Mouse (Mus musculus) large intestine, adult 2 months (tissue): ENCODE measurements around the gene Cep85l. TPM values are rescaled to one million over a fixed set of nuclear protein-coding genes. Genes with fewer than 3 reads are reported as not detected.

Experiments used
- DNase-seq: peaks from one replicate; pipeline ENCODE4 v3.0.0-alpha.2; 2012; ENCODE audit warnings: low read depth, low spot score
- WGBS: fragments of 180-500 bp; shearing (Covaris S2); methylation state at CpG from one replicate; pipeline ENCODE4 v1.1.7; 2018; 5-methylcytosine and 5-hydroxymethylcytosine counted together
- polyA plus RNA-seq: library from polyadenylated mRNA; depleted of rRNA; stranded (reverse); fragments of >200 nt; gene quantifications from 2 replicates; pipeline ENCODE4 v1.2.3, GENCODE M21; 2012; rRNA removed

Gene Cep85l
- polyA plus RNA-seq = 0.40 and 0.93 TPM in 2 replicates

- DNase-seq = peak; percentile 10
- WGBS = 1% methylated on average over 31 of the region's 31 CpGs
Observed at GRCm38 (mm10) chr10:53379709-53380106, at the start of gene Cep85l. Gene Cep85l, minus strand, starts transcription at chr10:53379947.

DNA sequence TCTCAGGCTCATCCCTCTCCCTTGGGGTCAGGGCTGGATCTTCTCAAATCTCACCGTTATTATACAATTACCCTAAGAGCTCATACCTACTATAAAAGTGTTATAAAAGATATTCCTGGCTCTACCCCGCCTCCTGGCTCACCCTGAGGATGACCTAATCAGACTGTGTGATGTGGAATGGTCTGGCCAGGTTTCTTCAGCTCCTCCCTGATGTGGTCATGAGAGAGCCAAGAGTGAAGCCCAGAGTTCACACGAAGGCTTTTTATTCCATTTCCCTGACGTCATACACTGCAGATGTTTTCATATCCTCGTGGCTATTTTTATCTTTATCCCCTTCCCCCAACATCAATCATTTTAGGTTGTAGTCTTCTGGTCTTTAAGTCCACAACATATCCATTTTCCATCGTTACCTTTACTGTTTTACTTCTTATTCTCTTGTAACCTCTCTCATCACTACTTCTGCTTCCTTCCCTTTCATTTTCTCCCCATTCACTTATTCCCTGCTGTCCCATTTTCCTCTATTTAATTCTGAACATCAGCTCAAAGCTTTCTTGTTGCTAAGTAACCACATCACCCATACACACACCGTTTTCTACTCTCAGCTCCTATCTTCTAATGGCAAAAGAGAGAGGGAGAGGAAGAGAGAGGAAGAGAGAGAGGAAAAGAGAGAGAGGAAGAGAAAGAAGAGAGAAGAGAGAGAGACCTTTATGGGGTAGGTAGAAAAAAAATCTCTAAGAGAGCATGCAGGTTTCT, 49.1 kb upstream of the Cep85l start:
- no peak for DNase-seq
- WGBS = 37% methylated on average over 7 of the region's 7 CpGs

GRCm38 (mm10) chr10:53426524-53426923, 46.8 kb upstream of the Cep85l start:
- 74% methylated on average over 2 of the region's 2 CpGs for WGBS
- DNase-seq = no peak

GRCm38 (mm10) chr10:53423091-53423490, 43.3 kb upstream of the Cep85l start:
- 97% methylated on average over 1 of the region's 1 CpGs for WGBS
- DNase-seq = no peak

GRCm38 (mm10) chr10:53422206-53422605, 42.5 kb upstream of the Cep85l start:
- WGBS = 45% methylated on average over 1 of the region's 1 CpGs
- DNase-seq = no peak

DNA sequence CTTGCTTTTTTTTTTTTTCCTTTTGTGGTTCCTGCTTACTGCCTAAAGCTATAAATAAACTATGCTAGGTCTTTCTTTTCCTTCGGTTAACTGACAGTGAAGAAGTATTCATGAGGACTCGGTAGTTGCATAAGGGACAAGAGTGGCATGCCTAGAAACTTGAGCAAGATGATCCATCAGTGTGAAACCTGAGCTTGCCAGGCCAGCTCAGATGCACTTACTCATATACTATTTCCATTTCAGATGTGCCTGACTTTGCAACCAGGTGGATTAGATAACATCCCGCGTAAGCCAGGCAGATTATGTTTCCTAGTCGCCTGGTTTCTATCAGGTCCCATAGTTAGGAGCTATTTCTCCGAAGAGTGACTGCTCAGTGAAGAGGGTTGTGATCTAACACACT, 41.9 kb upstream of the Cep85l start:
- DNase-seq = no peak
- WGBS = 74% methylated on average over 6 of the region's 6 CpGs

DNA sequence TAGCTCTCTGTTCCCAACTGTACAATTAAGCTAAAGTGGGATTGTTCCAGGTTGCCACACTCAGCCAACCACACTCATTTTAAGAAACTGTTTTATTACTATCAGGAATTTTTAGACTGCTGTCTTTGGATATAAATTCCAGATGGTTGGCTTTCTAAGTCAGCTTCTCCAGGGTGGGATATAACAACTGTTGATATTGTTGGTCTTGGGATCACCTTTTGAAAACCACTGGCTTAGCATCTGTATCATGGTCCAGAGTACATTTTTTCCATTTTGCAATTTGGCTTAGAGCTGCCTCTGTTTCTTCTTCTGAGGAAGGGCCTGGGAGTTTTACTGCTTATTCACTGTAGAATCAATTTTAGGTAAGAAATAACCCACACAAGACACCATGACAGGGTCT, 40.3 kb upstream of the Cep85l start:
- no peak for DNase-seq

DNA sequence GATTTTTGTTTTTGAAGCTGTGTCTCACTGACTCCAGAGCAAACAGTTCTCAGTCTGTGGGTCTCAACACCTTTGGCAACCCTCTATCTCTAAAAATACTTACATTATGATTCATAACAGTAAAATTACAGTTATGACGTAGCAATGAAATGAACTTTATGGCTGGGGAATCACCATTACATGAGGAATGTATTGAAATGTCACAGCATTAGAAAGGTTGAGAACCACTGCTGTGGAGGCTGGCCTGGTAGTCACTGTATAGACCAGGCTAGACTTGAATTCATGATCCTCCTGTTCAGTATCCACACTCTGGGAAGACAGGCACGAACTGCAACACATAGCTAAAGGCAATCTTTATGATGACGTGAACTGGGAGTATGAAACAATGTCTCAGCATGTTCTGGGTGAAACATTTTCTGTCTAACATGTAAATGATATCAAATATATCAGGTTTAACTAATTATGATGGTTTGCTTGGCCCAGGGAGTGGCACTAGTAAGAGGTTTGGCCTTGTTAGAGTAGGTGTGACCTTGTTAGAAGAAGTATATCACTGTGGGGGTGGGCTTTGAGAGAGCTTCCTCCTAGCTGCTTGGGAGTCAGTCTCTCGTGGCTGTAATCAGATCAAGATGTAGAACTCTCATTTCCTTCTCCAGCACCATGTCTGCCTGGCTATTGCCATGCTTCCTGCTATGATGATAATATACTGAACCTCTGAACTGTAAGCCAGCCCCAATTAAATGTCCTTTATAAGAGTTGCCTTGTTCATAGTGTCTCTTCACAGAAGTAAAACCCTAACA, 39.6 kb upstream of the Cep85l start:
- DNase-seq = no peak
- 53% methylated on average over 4 of the region's 4 CpGs for WGBS

DNA sequence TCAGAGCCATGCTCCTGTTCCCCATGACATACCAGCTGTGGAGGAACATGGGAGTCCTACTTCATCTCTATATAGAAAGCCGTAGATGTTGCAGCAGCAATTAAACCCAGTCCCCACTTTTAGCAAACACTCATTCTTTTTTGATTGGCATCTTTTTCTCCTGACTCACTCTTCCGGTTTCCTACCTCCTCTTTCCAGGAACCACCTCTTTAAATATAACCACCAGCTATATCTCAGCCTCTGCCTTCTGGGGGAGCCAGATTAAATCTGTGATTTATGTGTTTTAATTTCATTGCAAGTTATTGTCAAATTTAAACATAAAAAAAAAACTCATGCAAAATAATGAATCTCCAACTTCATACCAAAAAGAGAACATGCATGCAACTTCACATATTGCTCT, 37.3 kb upstream of the Cep85l start:
- WGBS = 24% methylated on average over 2 of the region's 2 CpGs
- no peak for DNase-seq

DNA sequence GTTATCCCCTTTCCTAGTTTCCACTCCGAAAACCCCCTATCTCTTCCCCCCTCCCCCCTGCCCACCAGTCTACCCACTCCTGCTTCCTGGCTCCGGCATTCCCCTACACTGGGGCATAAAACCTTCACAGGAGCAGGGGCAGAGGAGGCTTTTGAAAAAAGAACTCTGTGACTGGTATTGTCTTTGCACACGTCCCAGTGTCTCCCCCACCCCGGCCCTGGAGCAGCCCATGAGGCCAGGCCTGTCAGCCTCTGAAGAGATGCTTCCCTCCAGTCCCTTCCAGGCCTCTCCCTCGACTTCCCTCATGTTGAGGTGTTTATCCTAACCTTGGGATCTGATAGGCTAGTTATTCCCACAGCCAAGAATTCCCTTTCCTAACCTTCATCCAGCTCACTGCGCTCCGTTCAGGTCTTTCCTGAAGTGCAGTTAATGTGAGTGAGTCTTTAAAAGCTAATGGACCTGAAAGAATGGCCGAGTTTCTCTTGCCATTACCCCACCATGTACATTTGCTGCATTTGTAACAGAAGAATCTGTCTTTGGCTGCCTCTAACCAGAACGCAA, 36.5 kb upstream of the Cep85l start:
- no peak for DNase-seq
- 73% methylated on average over 9 of the region's 9 CpGs for WGBS

DNA sequence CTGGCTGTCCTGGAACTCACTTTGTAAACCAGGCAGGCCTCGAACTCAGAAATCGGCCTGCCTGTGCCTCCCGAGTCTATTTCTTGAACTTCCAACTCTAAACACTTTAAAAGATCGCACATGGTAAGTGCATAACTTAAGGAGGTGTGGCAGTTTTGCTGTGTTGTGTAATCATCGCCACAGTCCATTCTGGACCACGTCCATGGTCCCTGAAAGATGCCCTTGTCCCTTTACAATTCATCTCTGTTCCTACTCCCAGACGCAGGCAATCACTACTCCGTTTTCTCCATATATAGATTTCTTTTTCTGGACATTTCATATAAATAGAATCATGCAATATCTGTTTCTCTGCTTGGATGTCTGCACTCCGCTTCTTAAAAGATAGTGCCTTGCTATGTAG, 35.5 kb upstream of the Cep85l start:
- 77% methylated on average over 9 of the region's 9 CpGs for WGBS
- DNase-seq = no peak

DNA sequence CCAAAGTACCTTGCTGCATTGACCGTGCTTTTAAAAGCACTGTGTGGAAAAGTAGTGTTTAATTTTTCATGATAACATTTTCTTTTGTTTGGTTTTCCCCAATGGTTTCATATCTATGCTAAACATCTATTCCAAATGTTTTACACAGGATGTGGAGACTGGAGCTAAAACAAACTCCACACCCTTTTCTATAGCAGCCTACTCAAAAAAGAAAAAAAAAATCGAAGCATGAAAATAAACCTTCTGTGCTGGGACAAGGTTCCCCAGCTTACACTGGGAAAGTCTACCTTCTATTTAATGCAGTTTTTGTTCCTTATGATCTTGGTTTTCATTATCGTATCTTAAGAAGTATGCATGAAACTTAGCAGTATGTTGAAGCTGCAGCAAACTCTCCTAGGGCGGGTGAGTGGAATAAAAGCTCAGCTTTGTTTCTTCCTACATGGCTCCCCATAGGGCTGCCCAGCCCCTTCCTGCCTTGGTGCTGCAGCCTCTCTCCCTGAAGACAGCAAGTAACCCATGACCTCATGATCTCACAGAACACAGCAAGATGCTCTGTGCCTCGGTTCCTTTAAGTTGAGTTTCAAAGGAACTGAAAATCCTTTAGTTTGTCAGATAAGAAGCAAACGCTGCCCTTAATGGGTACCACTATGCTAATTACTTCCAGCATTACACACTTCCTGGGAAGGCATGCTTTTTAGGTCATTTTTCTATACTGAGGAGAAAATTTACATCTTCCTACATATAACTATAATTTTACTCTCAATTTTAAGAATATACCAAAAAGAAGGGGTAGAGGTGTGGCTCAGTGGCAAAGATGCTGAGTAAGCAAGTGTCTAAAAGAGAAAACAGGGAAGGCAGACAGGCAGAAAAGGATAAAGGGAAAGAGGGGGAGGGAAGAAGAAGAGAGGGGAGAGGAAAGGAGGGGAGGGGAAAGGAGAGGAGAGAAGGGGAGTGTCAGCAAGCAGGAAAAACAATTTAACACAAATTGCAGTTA, 34.6 kb upstream of the Cep85l start:
- WGBS = 33% methylated on average over 6 of the region's 6 CpGs
- no peak for DNase-seq

DNA sequence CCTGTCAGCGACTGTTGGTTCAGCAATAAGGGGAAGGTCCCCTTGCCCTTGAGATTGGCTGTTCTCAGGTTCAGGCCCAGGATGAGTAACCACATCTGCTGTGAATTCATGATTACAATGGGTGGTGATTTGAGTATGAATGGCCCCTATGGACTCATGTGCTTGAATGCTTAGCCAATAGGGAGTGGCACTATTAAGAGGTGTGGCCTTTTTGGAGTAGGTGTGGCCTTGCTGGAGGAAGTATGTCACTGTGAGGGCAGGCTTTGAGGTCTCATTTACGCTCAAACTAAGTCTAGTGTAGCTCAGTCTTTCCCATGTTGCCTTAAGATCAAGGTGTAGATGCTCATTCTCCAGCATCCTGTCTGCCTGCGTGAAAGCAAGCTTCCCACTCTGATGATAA, 33.2 kb upstream of the Cep85l start:
- no peak for DNase-seq
- WGBS = 91% methylated on average over 3 of the region's 3 CpGs

- 69% methylated on average over 2 of the region's 2 CpGs for WGBS
- DNase-seq = no peak
Observed at GRCm38 (mm10) chr10:53412165-53412564, 32.4 kb upstream of the Cep85l start.

DNA sequence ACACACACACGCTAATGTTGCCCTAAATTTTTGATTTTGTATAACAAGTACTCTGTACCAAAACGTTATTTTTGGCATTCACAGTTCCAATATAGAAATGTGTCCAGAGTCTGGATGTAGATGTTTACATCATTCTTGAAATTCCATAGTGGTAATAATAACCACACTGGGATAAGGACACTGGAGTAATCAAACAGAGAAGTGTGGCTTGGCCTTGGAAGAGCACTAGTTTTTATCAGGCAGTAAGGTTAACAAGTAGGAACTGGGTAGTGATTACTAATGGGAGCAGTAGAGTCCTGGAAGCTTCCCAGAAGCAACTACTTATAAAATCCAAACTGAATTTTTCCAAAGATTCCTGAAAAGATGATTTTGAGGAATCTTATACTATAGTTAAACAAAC, 31.1 kb upstream of the Cep85l start:
- DNase-seq = no peak
- 61% methylated on average over 2 of the region's 2 CpGs for WGBS

GRCm38 (mm10) chr10:53407422-53407821, 27.7 kb upstream of the Cep85l start:
- WGBS = 81% methylated on average over 4 of the region's 4 CpGs
- no peak for DNase-seq

GRCm38 (mm10) chr10:53406845-53407244, 27.1 kb upstream of the Cep85l start:
- no peak for DNase-seq
- WGBS = 81% methylated on average over 2 of the region's 2 CpGs

DNA sequence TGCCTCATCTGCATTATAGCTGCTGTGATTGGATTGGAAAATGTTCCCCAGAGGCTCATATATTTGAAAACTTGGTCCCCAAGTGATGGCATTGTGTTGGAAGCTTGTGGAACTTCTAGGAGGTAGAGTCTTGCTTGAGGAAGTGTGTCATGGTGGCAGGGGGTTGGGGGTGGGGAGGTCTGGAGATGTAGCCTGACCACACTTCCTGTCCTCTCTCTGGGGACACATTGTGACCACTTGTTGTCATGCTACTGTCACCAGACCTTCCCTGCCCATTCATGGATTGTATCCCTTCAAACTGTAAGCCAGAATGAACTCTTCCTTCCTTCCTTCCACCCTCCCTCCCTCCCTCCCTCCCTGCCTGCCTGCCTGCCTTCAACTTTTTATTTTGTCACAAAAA, 22.5 kb upstream of the Cep85l start:
- no peak for DNase-seq

DNA sequence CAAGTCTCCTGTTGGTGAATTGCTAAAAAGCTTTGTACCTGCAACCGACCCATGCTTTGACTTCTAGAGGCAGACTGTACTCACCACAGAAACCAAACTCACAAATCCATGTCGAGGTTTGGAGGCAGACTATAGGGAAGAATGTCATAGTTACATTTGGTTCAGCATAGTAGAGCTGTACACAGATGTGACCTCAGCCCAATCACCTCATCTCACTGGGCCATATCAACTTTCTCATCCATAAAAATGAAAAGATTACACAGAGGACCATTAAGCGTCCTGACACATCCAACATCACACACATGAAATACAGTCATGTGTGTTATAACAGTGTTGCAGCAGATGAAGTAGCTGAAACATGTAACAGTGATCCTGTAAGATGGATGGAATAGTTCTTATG, 19.3 kb upstream of the Cep85l start:
- 48% methylated on average over 3 of the region's 3 CpGs for WGBS
- DNase-seq = no peak

DNA sequence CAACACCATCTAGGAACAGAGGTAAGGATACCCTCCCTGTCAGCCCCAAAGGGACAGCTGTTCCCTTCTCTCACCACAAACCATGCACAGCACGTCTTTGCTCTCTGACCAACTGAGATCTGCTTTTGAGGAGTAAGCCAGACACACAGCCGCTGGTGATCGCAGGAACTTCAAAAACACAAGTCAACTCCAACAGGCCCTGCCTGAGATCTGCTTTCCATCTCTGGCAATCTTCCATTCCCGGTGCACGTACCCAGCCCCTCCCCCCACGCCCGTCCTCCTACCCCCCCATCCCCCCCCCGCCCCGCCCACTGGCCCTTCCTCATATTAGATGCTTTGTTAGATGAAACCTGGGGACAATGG, 18.8 kb upstream of the Cep85l start:
- WGBS = 9% methylated on average over 9 of the region's 9 CpGs
- no peak for DNase-seq
